Mouse (Mus musculus): Measurements from ENCODE around the gene Khsrp. TPM values are rescaled to one million over a fixed set of nuclear protein-coding genes. Genes with fewer than 3 reads are reported as not detected.

Khsrp gene
- total RNA-seq (2021) = 10 to 100 TPM; 42.6 to 44.5 TPM
- polyA plus RNA-seq (2012; rRNA removed) = 35.7 and 36.5 TPM in 2 replicates
- long read RNA-seq, transcript Khsrp-201 (18 exons, 3,978 nt) = major isoform, 16 of 26 reads
- long read RNA-seq, partial matches to known transcripts = 4 of 26 reads
- long read RNA-seq, other reads (novel, unspliced or antisense) = 6 of 26 reads

- Histone ChIP-seq H3K4me3 (peak within 1 kb of the TSS; percentile 59), H3K9ac (ENCODE audit: low read depth, low read length) (peak within 1 kb of the TSS; percentile 90), H3K4me1 (ENCODE audit: control insufficient read depth, insufficient read depth, low read length) (peaks cover 4% of the 10 kb centered on the region; the same call in 1 of the 2 replicates), H3K36me3 (ENCODE audit: control insufficient read depth, insufficient read depth, low read length) (no peaks in the 10 kb centered on the region), H3K27me3 (ENCODE audit: control insufficient read depth, insufficient read depth, low read length) (no peaks in the 10 kb centered on the region), H3K27ac (peak within 1 kb of the TSS; percentile 84), H3K79me2 (replicated peaks; ENCODE audit: control insufficient read depth, insufficient read depth, low read length) (peaks cover 2% of the 10 kb centered on the region)
- intact Hi-C loops (cut with DNase I) = loop anchor here (1.0 to 2.0 kb wide), 2 partner anchors 20 to 40 kb away; partner anchors contain the start of genes Clpp, Gm17949 and Gtf2f1
- WGBS = under 1% methylated on average over 89 of the region's 99 CpGs
- TF ChIP-seq POLR2A (IDR thresholded peaks at IDR 0.05; ENCODE audit: insufficient read depth, low read depth, low read length) (peak; percentile 63; the same call in 1 of the 2 replicates), EP300 (IDR thresholded peaks at IDR 0.05; ENCODE audit: insufficient read depth, low read depth, low read length) (no peak)
- DNase-seq = no peak
These were observed at the start of gene Khsrp for GRCm38 (mm10) chr17:57030931-57031660. Khsrp (minus strand) TSS chr17:57031522.

GRCm38 (mm10) chr17:57079919-57080318 lies 48.6 kb upstream of the Khsrp start:
- DNase-seq = no peak
- TF ChIP-seq EP300 (IDR thresholded peaks at IDR 0.05; ENCODE audit: insufficient read depth, low read depth, low read length) (no peak), POLR2A (IDR thresholded peaks at IDR 0.05; ENCODE audit: insufficient read depth, low read depth, low read length) (no peak), CTCF (IDR thresholded peaks at IDR 0.05) (no peak)

GRCm38 (mm10) chr17:57078336-57078735 lies 47.0 kb upstream of the Khsrp start, which contains the start of gene Dennd1c:
Dennd1c (minus strand) TSS chr17:57078514.
- H3K4me1 ChIP-seq (ENCODE audit: control insufficient read depth, insufficient read depth, low read length) = no peaks in the 10 kb centered on the region; the same call in 1 of the 2 replicates
- no peak within 1 kb of the TSS; the same call in 1 of the 2 replicates for H3K4me3 ChIP-seq
- WGBS = 28% methylated on average over 6 of the region's 6 CpGs
- no peaks in the 10 kb centered on the region for H3K27me3 ChIP-seq (ENCODE audit: control insufficient read depth, insufficient read depth, low read length)
- peak; percentile 45 to 48 for DNase-seq
- TF ChIP-seq EP300 (IDR thresholded peaks at IDR 0.05; ENCODE audit: insufficient read depth, low read depth, low read length) (no peak), POLR2A (IDR thresholded peaks at IDR 0.05; ENCODE audit: insufficient read depth, low read depth, low read length) (no peak), CTCF (IDR thresholded peaks at IDR 0.05) (no peak)
- H3K27ac ChIP-seq = peak within 1 kb of the TSS; percentile 38; the same call in 1 of the 2 replicates
- intact Hi-C loops (cut with DNase I) = no loop called here
- H3K9ac ChIP-seq (ENCODE audit: low read depth, low read length) = 0 out of 2 replicates have a peak within 1 kb of the TSS, but pooled peaks have one; percentile 11
- H3K79me2 ChIP-seq (replicated peaks; ENCODE audit: control insufficient read depth, insufficient read depth, low read length) = no peaks in the 10 kb centered on the region
- no peaks in the 10 kb centered on the region for H3K36me3 ChIP-seq (ENCODE audit: control insufficient read depth, insufficient read depth, low read length)

More at GRCm38 (mm10) chr17:57079919-57080318, 48.6 kb upstream of the Khsrp start:
- WGBS = 80% methylated on average over 3 of the region's 3 CpGs
- no peak overlapping the region for H3K9ac ChIP-seq (ENCODE audit: low read depth, low read length)
- intact Hi-C loops (cut with DNase I) = no loop called here
- no peak overlapping the region for H3K27ac ChIP-seq
- H3K27me3 ChIP-seq (ENCODE audit: control insufficient read depth, insufficient read depth, low read length) = no peaks in the 10 kb centered on the region
- no peak overlapping the region for H3K4me3 ChIP-seq
- no peaks in the 10 kb centered on the region for H3K79me2 ChIP-seq (replicated peaks; ENCODE audit: control insufficient read depth, insufficient read depth, low read length)
- no peaks in the 10 kb centered on the region for H3K36me3 ChIP-seq (ENCODE audit: control insufficient read depth, insufficient read depth, low read length)
- H3K4me1 ChIP-seq (ENCODE audit: control insufficient read depth, insufficient read depth, low read length) = no peaks in the 10 kb centered on the region; the same call in 1 of the 2 replicates

GRCm38 (mm10) chr17:57076916-57077315 lies 45.6 kb upstream of the Khsrp start:
- Histone ChIP-seq H3K27ac (no peak overlapping the region), H3K36me3 (ENCODE audit: control insufficient read depth, insufficient read depth, low read length) (no peaks in the 10 kb centered on the region), H3K4me1 (ENCODE audit: control insufficient read depth, insufficient read depth, low read length) (no peaks in the 10 kb centered on the region; the same call in 1 of the 2 replicates), H3K79me2 (replicated peaks; ENCODE audit: control insufficient read depth, insufficient read depth, low read length) (no peaks in the 10 kb centered on the region), H3K4me3 (no peak overlapping the region), H3K27me3 (ENCODE audit: control insufficient read depth, insufficient read depth, low read length) (no peaks in the 10 kb centered on the region), H3K9ac (ENCODE audit: low read depth, low read length) (no peak overlapping the region)
- TF ChIP-seq CTCF (IDR thresholded peaks at IDR 0.05) (no peak), EP300 (IDR thresholded peaks at IDR 0.05; ENCODE audit: insufficient read depth, low read depth, low read length) (no peak), POLR2A (IDR thresholded peaks at IDR 0.05; ENCODE audit: insufficient read depth, low read depth, low read length) (no peak)
- DNase-seq = no peak
- intact Hi-C loops (cut with DNase I) = no loop called here
- WGBS = 65% methylated on average over 3 of the region's 3 CpGs

GRCm38 (mm10) chr17:57070699-57071098 lies 39.4 kb upstream of the Khsrp start:
- no peaks in the 10 kb centered on the region for H3K4me1 ChIP-seq (ENCODE audit: control insufficient read depth, insufficient read depth, low read length)
- no peak for TF ChIP-seq POLR2A (IDR thresholded peaks at IDR 0.05; ENCODE audit: insufficient read depth, low read depth, low read length)
- no peak for TF ChIP-seq CTCF (IDR thresholded peaks at IDR 0.05)
- TF ChIP-seq EP300 (IDR thresholded peaks at IDR 0.05; ENCODE audit: insufficient read depth, low read depth, low read length) = no peak
- WGBS = 22% methylated on average over 11 of the region's 11 CpGs
- H3K27me3 ChIP-seq (ENCODE audit: control insufficient read depth, insufficient read depth, low read length) = no peaks in the 10 kb centered on the region
- intact Hi-C loops (cut with DNase I) = no loop called here
- no peak overlapping the region for H3K4me3 ChIP-seq
- no peaks in the 10 kb centered on the region for H3K36me3 ChIP-seq (ENCODE audit: control insufficient read depth, insufficient read depth, low read length)
- no peak for DNase-seq
- H3K79me2 ChIP-seq (replicated peaks; ENCODE audit: control insufficient read depth, insufficient read depth, low read length) = no peaks in the 10 kb centered on the region
- H3K27ac ChIP-seq = no peak overlapping the region
- no peak overlapping the region for H3K9ac ChIP-seq (ENCODE audit: low read depth, low read length)

GRCm38 (mm10) chr17:57070272-57070671 lies 39.0 kb upstream of the Khsrp start:
- 30% methylated on average over 9 of the region's 9 CpGs for WGBS
- intact Hi-C loops (cut with DNase I) = no loop called here
- DNase-seq = no peak

More at GRCm38 (mm10) chr17:57070272-57070671, 39.0 kb upstream of the Khsrp start:
- Histone ChIP-seq H3K9ac (ENCODE audit: low read depth, low read length) (no peak overlapping the region), H3K4me3 (no peak overlapping the region), H3K36me3 (ENCODE audit: control insufficient read depth, insufficient read depth, low read length) (no peaks in the 10 kb centered on the region), H3K27me3 (ENCODE audit: control insufficient read depth, insufficient read depth, low read length) (no peaks in the 10 kb centered on the region), H3K27ac (no peak overlapping the region), H3K79me2 (replicated peaks; ENCODE audit: control insufficient read depth, insufficient read depth, low read length) (no peaks in the 10 kb centered on the region), H3K4me1 (ENCODE audit: control insufficient read depth, insufficient read depth, low read length) (no peaks in the 10 kb centered on the region)
- no peak for TF ChIP-seq CTCF (IDR thresholded peaks at IDR 0.05)
- no peak for TF ChIP-seq EP300 (IDR thresholded peaks at IDR 0.05; ENCODE audit: insufficient read depth, low read depth, low read length)
- no peak for TF ChIP-seq POLR2A (IDR thresholded peaks at IDR 0.05; ENCODE audit: insufficient read depth, low read depth, low read length)

Measured in heart, adult 2 months (tissue).